Mouse (Mus musculus) forebrain, embryonic 13.5 days (tissue): ENCODE results near the gene Lrrc32. TPM values are rescaled to one million over a fixed set of nuclear protein-coding genes. Genes with fewer than 3 reads are reported as not detected.
A peak's percentile ranks its signal among the peaks of the same experiment; 100 is the strongest.

Experiments used
- ATAC-seq: fragments of 200-750 bp; cut with Nextera tagmentation; 2 replicates; pipeline ENCODE4 v1.8.0; 2017
- H3K27ac ChIP-seq: fragments of 300-500 bp; sonication (generic); 2 replicates; pipeline ENCODE4 v1.5.1; 2015; ENCODE audit warnings: inconsistent platforms, mild to moderate bottlenecking, moderate library complexity
- H3K27me3 ChIP-seq: fragments of 300-500 bp; sonication (generic); 2 replicates; pipeline ENCODE4 v1.6.1; 2015; ENCODE audit warnings: mild to moderate bottlenecking, inconsistent platforms
- H3K36me3 ChIP-seq: fragments of 300-500 bp; sonication (generic); 2 replicates; pipeline ENCODE4 v1.6.1; 2015; ENCODE audit warnings: mild to moderate bottlenecking, inconsistent platforms; ENCODE audit not compliant: poor library complexity, severe bottlenecking
- H3K4me1 ChIP-seq: fragments of 300-500 bp; sonication (generic); 2 replicates; pipeline ENCODE4 v1.6.1; 2015; ENCODE audit warnings: inconsistent platforms
- H3K4me2 ChIP-seq: fragments of 300-500 bp; sonication (generic); 2 replicates; pipeline ENCODE4 v1.6.1; 2015; ENCODE audit warnings: inconsistent platforms, mild to moderate bottlenecking, moderate library complexity
- H3K4me3 ChIP-seq: fragments of 300-500 bp; sonication (generic); 2 replicates; pipeline ENCODE4 v1.5.1; 2015; ENCODE audit warnings: mild to moderate bottlenecking, inconsistent platforms
- H3K9ac ChIP-seq: fragments of 300-500 bp; sonication (generic); 2 replicates; pipeline ENCODE4 v1.6.1; 2015; ENCODE audit warnings: mild to moderate bottlenecking, inconsistent platforms
- H3K9me3 ChIP-seq: fragments of 300-500 bp; sonication (generic); replicated peaks from 2 replicates; pipeline ENCODE4 v1.6.1; 2016; ENCODE audit warnings: inconsistent platforms
- WGBS: fragments of 180-500 bp; shearing (Covaris S2); methylation state at CpG from one replicate; pipeline ENCODE4 v1.1.7; 2015; 5-methylcytosine and 5-hydroxymethylcytosine counted together
- polyA plus RNA-seq: library from polyadenylated mRNA; unstranded; fragments of >200 nt; fragmentation: Nextera tagmentation; extraction: Ambion mirVana; gene quantifications from 2 replicates; pipeline ENCODE4 v1.2.1, GENCODE M21; 2015

Lrrc32 gene
- polyA plus RNA-seq, 1 experiment from 2014 or later = 2.1 TPM

DNA sequence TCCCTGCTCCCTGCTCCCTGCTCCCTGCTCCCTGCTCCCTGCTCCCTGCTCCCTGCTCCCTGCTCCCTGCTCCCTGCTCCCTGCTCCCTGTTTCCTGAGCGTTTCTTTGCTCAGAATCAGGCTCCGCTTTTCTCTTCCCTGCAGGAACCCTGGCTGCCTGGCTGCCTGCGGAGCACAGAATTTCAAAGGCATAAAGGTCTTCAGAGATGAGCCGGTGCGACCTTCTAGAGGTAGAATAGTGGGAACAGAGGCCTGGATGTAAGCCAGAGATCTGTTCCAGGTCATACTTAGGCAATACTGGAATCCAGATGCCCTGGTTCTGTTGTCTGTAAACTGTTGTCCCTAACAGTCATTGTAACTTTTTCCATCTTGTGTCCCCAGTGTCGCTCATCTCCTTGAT, 35.3 kb downstream of the Lrrc32 start:
- Histone ChIP-seq H3K4me2 (0 out of 2 replicates have a peak overlapping the region, but pooled peaks have one; percentile 18), H3K9me3 (no peaks in the 10 kb centered on the region), H3K27ac (peak overlapping the region; percentile 25), H3K27me3 (no peaks in the 10 kb centered on the region), H3K4me3 (no peak overlapping the region), H3K9ac (no peak overlapping the region), H3K36me3 (no peaks in the 10 kb centered on the region), H3K4me1 (peaks cover 19% of the 10 kb centered on the region)
- WGBS = 32% methylated on average over 6 of the region's 6 CpGs
- ATAC-seq = no peak

DNA sequence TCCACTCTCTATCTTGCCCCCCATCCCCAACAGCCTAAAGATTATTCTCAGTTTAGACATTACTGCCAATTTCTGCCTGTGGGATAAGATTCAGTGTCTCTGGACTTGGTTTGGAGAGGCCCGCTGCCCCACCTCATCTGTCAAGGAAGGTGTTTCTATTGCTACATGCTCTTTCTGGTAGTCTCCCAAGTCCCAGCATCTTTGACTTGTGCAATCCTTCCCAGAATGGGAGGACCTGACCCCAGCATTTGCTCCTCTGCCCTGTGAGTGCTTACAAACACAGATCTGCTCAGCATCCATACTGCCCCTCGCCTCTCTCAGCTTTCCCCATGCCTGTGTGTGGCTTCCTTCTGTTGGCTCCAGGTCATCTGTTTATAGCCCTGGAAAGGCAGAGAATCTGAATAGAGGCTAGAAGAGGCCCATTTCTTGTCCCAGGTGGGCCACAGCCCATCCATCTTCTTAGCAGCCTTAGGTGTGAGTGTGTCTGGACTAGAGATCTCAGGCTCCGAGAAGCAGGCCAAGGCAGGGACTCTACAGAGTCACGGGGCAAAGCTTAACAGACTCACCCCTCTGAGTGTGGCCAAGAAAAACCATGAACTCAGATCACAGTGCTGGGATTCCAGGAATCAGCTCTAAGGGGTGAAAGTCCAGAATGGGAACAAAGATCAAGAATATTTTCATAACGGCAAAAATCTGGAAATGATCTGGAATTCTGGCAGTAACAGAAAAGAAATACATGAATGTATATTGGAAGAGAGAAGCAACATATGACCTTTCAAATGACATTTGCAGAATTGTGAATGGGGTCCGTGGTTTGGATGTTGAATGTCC, 36.0 kb downstream of the Lrrc32 start:
- H3K27me3 ChIP-seq = no peaks in the 10 kb centered on the region
- H3K9me3 ChIP-seq = no peaks in the 10 kb centered on the region
- H3K4me1 ChIP-seq = peaks cover 19% of the 10 kb centered on the region
- H3K36me3 ChIP-seq = no peaks in the 10 kb centered on the region
- no peak overlapping the region for H3K9ac ChIP-seq
- no peak for ATAC-seq
- H3K27ac ChIP-seq = no peak overlapping the region
- no peak overlapping the region for H3K4me3 ChIP-seq
- 82% methylated on average over 6 of the region's 6 CpGs for whole genome bisulfite sequencing
- no peak overlapping the region for H3K4me2 ChIP-seq

DNA sequence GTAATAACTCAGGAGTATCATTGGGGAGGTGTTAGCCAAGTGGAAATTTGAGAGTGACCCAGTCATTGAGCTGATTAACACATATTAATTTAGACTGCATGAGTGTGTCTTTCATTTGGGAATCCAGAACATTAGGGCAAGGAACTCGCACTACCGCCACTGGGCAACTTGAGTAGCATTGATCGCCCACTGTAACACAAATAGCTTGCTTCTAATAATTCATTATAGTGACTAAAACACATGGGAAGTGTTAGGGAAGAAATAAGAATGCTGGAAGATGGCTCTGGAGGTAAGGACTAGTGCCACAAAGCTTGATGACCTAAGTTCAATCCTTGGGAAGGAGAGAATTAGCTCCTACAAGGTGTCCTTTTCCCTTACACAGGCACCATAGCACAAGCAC, 38.0 kb downstream of the Lrrc32 start:
- H3K4me2 ChIP-seq = no peak overlapping the region
- no peak overlapping the region for H3K27ac ChIP-seq
- no peaks in the 10 kb centered on the region for H3K9me3 ChIP-seq
- 93% methylated on average over 3 of the region's 3 CpGs for WGBS
- no peak overlapping the region for H3K4me3 ChIP-seq
- ATAC-seq = no peak
- no peaks in the 10 kb centered on the region for H3K36me3 ChIP-seq
- H3K4me1 ChIP-seq = peaks cover 19% of the 10 kb centered on the region
- H3K9ac ChIP-seq = no peak overlapping the region
- H3K27me3 ChIP-seq = no peaks in the 10 kb centered on the region

DNA sequence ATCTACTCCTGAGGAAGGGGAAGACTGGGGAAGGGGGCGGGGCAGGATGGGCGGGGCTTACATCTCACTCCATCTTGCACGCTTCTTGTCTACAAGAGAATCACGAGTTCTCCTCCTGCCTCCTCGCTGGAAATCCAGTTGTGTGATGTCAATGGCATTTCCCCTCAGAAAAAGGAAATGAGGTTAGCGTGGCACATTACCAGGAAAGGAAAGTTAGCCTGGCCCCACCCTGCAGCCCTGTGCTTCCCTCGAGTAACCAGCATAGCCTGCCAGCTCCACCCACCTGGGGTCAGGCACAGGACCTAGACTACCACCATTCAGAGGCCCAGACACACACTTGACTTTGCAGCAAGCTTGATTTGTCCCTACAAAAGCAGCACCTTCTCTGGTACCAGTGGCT, 42.5 kb downstream of the Lrrc32 start:
- Histone ChIP-seq H3K4me3 (no peak overlapping the region), H3K36me3 (no peaks in the 10 kb centered on the region), H3K4me1 (no peaks in the 10 kb centered on the region), H3K27ac (no peak overlapping the region), H3K9ac (no peak overlapping the region), H3K4me2 (no peak overlapping the region), H3K9me3 (no peaks in the 10 kb centered on the region), H3K27me3 (no peaks in the 10 kb centered on the region)
- WGBS = 78% methylated on average over 7 of the region's 7 CpGs
- no peak for ATAC-seq

DNA sequence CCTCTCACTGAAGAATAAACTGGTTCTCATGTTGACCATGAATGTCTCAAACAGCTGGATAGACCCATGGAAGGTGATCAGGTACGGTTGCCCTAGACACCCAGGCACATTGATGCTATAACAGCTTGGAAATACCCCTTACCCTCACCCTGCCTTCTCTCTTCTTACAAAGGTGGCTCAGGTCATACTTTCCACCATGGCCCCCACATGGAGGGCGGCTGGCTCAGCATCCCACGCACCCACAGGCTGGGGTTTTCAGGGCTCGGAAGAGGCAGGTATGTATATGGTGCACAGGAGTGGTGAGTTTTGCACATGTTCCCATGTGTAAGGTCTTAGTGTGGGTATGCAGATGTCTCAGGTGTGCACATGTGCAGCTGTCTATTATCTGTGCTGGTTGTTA, 43.9 kb downstream of the Lrrc32 start:
- no peaks in the 10 kb centered on the region for H3K9me3 ChIP-seq
- WGBS = 98% methylated on average over 4 of the region's 4 CpGs
- no peak for ATAC-seq

DNA sequence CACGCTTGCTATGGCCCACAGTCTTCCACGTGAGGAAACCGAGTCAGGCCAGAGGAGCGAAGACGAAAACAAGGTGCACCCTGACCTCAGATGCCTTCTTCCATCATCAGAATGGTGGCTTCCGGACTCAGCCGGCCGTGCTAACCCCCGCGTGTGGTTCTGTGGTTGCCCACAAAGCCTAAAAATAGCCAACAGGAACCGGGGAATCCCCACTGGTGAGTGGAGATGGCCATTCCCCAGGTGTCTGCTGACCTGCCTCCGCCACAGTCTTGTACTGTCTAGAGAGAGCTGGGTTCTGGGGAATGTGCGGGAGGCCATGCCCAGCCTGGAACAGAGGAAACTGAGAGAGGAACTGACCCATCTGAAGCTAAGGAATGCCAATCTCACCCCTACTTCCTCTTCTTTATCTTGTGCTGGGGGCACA, 45.4 kb downstream of the Lrrc32 start:
- 96% methylated on average over 13 of the region's 13 CpGs for WGBS
- H3K27ac ChIP-seq = no peak overlapping the region
- no peaks in the 10 kb centered on the region for H3K27me3 ChIP-seq
- no peak overlapping the region for H3K9ac ChIP-seq
- no peak overlapping the region for H3K4me2 ChIP-seq
- no peak overlapping the region for H3K4me3 ChIP-seq
- no peaks in the 10 kb centered on the region for H3K9me3 ChIP-seq
- H3K36me3 ChIP-seq = no peaks in the 10 kb centered on the region
- H3K4me1 ChIP-seq = peaks cover 12% of the 10 kb centered on the region
- ATAC-seq = no peak

More for the DNA sequence above, 43.9 kb downstream of the Lrrc32 start:
- Histone ChIP-seq H3K36me3 (no peaks in the 10 kb centered on the region), H3K4me1 (peaks cover 8% of the 10 kb centered on the region), H3K27me3 (no peaks in the 10 kb centered on the region), H3K4me2 (no peak overlapping the region), H3K4me3 (no peak overlapping the region), H3K9ac (no peak overlapping the region), H3K27ac (no peak overlapping the region)

DNA sequence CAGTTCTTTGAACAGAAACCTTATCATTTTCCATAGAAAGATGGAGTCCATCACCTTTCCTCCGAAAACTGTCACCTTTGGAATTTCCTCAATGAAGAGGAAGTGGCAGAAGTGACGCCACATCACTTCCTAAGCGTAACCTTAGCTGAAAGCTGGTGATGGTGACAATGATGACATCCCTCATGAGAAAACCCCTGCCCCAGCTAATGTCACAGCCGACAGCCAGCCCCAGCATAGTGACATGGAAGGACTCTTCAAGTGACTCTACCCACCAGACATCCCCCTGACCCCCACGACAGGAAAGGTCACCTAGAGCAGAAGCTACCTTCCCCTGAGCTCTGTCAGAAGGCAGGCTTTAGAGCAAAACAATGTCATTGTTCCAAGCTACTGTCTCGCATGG, 46.1 kb downstream of the Lrrc32 start:
- 90% methylated on average over 6 of the region's 6 CpGs for WGBS

DNA sequence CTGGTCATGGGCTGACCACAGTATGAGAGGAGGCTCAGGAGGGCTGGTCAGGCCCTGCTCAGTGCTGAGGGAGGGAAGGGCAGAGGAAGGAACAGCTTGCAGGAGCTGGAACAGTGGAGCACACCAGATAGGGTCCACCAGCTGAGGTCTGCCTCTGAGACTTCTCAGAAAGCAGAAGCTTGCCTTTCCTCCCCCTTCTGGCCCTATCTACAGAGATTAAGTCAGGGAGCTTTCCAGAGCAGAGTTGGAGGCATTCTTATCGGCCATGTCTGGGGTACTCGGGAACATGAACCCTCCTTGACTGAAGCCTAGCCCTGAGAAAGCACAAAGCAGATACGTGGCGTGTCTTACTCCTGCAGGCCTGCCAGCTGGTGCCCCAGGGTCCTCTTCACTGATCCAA, 46.8 kb downstream of the Lrrc32 start:
- Histone ChIP-seq H3K9ac (no peak overlapping the region), H3K27ac (no peak overlapping the region), H3K4me2 (no peak overlapping the region), H3K4me1 (peaks cover 12% of the 10 kb centered on the region), H3K4me3 (no peak overlapping the region), H3K36me3 (no peaks in the 10 kb centered on the region), H3K9me3 (no peaks in the 10 kb centered on the region), H3K27me3 (no peaks in the 10 kb centered on the region)
- ATAC-seq = no peak
- WGBS = 95% methylated on average over 4 of the region's 4 CpGs

More for the DNA sequence above, 46.1 kb downstream of the Lrrc32 start:
- Histone ChIP-seq H3K27me3 (no peaks in the 10 kb centered on the region), H3K27ac (no peak overlapping the region), H3K4me3 (no peak overlapping the region), H3K4me2 (no peak overlapping the region), H3K9me3 (no peaks in the 10 kb centered on the region), H3K9ac (no peak overlapping the region), H3K4me1 (peaks cover 12% of the 10 kb centered on the region), H3K36me3 (no peaks in the 10 kb centered on the region)
- ATAC-seq = no peak

DNA sequence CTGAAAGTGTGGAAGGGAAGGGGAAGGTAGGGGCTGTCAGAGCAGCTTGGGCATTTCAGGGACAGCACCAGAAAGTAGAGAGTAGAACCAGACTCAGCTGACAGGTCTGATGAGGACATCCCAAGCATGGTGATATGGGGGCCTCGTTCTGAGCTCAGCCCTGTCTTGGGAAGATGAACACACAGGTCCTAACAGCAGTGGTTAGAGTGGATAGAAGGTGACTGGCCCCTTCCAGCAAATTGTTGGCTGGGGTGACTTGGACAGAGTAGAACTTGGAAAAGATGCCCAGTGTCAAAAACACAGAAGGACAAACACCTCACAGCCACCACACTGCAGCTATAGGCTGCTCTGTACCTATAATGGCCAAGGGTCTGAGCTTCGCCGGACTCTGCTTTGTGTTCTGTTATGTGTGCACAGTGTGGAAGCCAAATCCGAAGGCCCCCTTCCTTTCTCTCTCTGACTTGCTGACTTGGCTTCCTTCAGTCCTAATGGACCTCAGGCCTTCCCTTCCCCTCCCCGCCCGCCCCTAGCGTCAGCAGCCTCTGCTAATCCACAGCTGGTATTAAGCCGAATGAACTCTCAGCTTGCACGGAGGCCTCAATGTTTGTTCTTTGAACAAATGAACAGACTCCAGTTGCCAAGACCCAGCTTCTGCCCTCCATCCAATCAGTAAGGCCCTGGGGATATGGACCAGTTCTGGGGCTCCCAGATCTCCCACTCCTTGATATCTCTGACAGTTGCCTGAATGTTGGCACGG, 48.3 kb downstream of the Lrrc32 start:
- no peak for ATAC-seq
- H3K9ac ChIP-seq = no peak overlapping the region
- H3K27me3 ChIP-seq = no peaks in the 10 kb centered on the region
- H3K36me3 ChIP-seq = no peaks in the 10 kb centered on the region
- H3K9me3 ChIP-seq = no peaks in the 10 kb centered on the region
- H3K4me2 ChIP-seq = no peak overlapping the region
- WGBS = 23% methylated on average over 10 of the region's 10 CpGs
- H3K27ac ChIP-seq = no peak overlapping the region
- H3K4me3 ChIP-seq = no peak overlapping the region
- H3K4me1 ChIP-seq = peaks cover 12% of the 10 kb centered on the region

DNA sequence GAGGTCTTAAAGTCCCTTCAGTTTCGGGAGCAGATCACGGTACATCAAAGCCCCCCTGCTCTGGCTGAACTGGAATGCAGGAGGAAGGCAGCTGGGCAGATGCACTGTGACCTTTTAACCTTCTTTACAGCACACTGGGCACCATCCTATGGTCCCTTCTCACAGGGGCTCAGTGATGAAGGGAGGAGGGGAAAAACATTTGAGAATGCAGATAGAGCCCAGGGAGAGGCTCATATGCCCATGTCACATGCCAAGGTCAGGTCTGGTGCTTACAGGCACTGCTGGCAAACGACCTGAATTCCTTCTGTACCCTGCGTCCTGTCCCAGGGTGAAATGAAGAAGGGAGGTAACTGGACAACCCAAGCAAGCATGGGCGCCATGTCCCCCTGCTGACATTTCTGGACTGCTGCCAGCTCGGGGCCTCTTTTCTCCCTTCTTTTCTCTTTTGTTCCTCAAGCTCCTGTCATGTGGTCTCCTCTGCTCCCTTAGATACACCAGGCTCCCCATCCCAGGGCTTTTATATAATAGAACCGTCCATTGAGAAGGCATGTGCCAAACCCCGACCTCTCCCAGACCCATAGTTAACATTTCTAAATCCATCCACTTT, 49.0 kb downstream of the Lrrc32 start:
- Histone ChIP-seq H3K9me3 (no peaks in the 10 kb centered on the region), H3K9ac (no peak overlapping the region), H3K27me3 (no peaks in the 10 kb centered on the region), H3K4me3 (no peak overlapping the region), H3K36me3 (no peaks in the 10 kb centered on the region), H3K4me2 (no peak overlapping the region), H3K27ac (no peak overlapping the region), H3K4me1 (peaks cover 12% of the 10 kb centered on the region)
- ATAC-seq = no peak
- WGBS = 13% methylated on average over 8 of the region's 8 CpGs

DNA sequence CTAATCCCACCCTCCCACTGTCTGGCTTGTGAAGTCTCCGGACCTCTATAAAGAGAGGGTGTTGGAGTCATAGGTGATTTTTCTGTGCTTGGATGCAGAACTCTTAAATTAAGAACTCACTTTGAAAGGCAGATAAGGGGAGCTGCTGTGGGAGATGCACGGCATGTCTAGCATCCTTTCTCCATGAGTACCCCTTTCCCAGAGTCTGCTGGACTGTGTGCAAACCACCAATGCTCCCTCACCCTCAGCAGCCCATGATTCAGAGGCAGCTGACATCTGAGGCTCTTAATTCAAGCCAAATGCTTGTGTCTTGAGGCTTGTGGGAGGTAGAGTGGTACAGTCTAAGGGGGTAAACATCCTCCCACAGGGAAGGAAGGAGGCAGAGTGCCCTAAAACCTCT, 51.8 kb downstream of the Lrrc32 start:
- H3K27me3 ChIP-seq = no peaks in the 10 kb centered on the region
- 75% methylated on average over 2 of the region's 2 CpGs for whole genome bisulfite sequencing
- H3K27ac ChIP-seq = no peak overlapping the region
- H3K9me3 ChIP-seq = no peaks in the 10 kb centered on the region
- H3K4me1 ChIP-seq = peaks cover 12% of the 10 kb centered on the region
- H3K4me3 ChIP-seq = no peak overlapping the region
- H3K36me3 ChIP-seq = no peaks in the 10 kb centered on the region
- no peak overlapping the region for H3K9ac ChIP-seq
- no peak for ATAC-seq
- no peak overlapping the region for H3K4me2 ChIP-seq

DNA sequence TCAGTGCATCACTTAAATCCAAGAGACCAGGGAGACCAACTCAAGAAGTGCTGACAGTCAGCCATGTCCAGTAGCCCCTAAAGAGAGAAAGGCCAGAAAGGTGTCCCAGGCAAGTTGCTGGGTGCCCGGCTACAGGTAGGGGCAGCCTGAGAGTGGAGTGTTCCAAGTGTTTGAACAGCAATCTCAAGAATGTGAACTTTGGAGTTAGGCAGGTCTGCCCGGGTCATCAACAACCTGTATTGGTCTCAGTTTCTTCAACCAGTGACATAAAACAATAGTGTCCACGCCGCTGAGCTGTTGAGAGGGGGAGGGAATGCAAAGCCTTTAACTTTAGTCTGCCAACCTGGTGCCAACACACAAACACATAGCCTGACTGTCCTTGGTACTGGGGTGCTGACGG, 52.5 kb downstream of the Lrrc32 start:
- no peak overlapping the region for H3K4me3 ChIP-seq
- H3K9ac ChIP-seq = no peak overlapping the region
- H3K36me3 ChIP-seq = no peaks in the 10 kb centered on the region
- H3K4me1 ChIP-seq = peaks cover 12% of the 10 kb centered on the region
- H3K27ac ChIP-seq = no peak overlapping the region
- no peaks in the 10 kb centered on the region for H3K27me3 ChIP-seq
- ATAC-seq = no peak
- no peak overlapping the region for H3K4me2 ChIP-seq
- H3K9me3 ChIP-seq = no peaks in the 10 kb centered on the region
- WGBS = 94% methylated on average over 5 of the region's 5 CpGs
